Mouse (Mus musculus): ENCODE data around the gene Slit1. TPM values are rescaled to one million over a fixed set of nuclear protein-coding genes. Genes with fewer than 3 reads are reported as not detected.

The Slit1 gene
- total RNA-seq, 2 experiments from 2014 or later: 95.2 to 96.3 TPM

GRCm38 (mm10) chr19:41657446-41657845, 86.0 kb downstream of the Slit1 start:
- no peak for DNase-seq (ENCODE audit: low spot score in 2 of 2)

DNA sequence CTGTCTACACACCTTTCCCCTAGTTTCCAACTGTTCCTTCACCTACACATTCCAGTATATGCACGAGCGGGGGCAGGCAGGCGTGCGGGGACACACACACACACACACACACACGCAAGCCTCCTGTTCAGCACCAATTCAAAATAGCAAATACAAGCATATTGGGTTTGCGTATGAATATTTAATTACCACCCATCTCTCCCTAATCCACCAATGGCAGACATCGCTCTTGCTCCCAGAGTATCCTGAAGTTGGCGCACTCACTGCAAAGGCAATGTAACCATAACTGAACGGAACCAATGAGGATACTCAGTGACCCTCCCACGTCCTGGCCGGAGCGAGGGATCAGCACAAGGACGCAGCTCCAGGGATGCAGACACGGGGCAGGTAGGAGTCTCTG, 86.8 kb downstream of the Slit1 start:
- DNase-seq (ENCODE audit: low spot score in 2 of 2): no peak

GRCm38 (mm10) chr19:41655970-41656369, 87.5 kb downstream of the Slit1 start:
- peak; percentile 88 to 89 for DNase-seq (ENCODE audit: low spot score in 2 of 2)

DNA sequence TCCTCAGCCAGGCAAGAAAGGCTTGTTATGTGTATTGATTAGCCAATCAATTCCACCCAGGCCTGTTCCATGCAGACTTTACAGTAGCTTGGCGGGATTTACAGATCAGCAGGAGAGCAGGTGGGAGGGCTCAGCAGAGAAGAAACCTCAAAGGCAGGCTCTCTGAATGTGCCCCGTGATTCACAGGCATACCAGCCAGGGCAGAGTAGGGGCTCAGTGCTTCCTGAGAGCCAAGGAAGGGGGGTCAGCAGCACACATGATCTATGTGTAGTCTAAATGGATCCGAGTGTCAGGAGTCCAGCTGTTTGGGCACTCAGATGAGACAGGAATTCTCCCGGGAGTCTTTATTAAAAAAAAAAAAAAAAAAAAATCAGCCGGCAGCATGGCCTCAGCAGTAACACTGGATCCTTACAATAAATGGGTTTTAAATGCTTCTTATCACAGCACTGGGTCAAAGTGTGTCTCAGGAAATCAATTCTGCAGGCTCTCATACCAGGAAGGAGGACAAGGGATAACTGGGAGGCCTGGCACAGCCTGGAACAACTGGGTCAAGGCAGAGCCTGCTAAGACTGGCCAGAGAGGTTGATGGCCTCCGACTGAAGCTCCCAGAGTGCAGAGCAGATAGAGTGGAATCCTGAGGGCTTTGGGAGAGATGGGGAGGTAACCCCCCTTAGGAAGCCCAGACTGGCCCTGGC, 88.2 kb downstream of the Slit1 start:
- DNase-seq (ENCODE audit: low spot score in 2 of 2): no peak

DNA sequence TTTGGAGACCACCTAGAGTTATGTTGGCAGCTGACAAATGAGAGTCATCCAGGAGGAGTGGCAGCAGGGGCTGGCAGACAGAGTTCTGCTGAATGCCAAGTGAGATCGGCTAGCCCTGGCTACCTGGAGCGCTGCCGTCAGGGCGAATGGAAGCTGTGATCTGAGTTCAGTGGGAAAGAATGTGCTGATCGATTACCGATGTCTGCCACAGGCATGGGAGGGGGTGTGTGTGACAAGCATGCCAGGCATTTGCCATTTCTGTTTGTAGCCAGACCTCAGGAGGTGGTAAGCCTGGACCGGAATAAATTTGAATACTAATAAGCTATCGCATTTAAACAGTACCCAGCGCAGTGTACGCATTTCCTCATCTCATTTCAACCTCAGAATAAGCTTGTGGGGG, 91.5 kb downstream of the Slit1 start:
- DNase-seq (ENCODE audit: low spot score in 2 of 2): peak; percentile 52 to 59

- DNase-seq (ENCODE audit: low spot score in 2 of 2): no peak
These were observed 94.1 kb downstream of the Slit1 start for GRCm38 (mm10) chr19:41649394-41649793.

DNA sequence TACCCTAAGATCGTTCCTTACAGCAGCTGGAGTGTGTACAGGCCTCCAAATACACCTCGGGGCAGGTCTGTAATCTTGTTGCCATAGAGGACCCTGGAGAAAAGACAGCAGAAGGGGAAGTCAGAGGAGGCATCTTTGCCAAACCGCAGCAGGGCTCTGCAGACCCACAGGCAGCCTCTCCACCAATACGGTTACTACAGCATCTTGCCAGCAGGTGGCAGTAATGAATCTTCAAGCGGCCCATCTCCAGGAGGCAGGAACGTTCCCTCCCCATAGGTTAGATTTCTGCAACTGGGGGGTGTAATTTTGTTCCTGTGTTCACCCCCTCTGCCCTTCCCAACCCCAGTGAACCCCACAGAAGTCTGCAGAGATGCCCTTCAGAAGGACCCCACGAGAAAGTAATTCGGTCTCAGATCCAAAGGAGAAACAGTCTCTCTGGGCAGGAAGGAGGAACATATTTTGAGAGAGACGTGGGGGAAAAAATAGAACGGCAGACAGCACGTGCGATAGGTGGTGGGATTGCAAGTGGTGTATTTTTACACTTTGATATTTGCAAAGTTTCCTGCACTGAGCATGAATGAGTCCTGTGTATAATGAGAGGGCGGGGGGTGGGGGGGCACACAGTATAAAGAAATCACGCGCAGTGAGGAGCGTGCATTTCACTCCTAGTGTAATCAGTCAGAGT, 96.4 kb downstream of the Slit1 start:
- peak; percentile 85 to 86 for DNase-seq (ENCODE audit: low spot score in 2 of 2)

- DNase-seq (ENCODE audit: low spot score in 2 of 2): no peak
These were observed 100.5 kb downstream of the Slit1 start for GRCm38 (mm10) chr19:41643010-41643409.

DNA sequence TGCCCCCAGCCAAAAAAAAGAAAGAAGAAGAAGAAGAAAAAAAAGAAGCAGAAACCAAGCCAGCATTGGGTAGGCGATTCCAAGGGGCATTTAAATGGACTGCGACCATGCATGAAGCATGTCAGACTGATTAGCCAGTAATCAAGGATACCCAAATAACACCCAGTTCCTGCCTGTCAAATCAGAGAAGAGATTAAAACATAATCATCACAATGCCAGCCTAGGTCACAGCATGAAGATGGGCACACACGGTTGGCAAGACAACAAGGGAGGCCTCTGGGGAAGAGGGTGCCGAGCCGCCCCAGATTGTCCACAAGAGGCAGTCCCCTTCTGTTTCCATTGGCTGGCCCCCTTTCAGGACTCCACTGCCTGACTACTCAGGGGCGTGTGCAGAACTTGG, 108.5 kb downstream of the Slit1 start:
- DNase-seq (ENCODE audit: low spot score in 2 of 2): no peak

GRCm38 (mm10) chr19:41634099-41634498, 109.4 kb downstream of the Slit1 start:
- no peak for DNase-seq (ENCODE audit: low spot score in 2 of 2)

- DNase-seq (ENCODE audit: low spot score in 2 of 2): peak; percentile 70 to 73
These were observed 113.9 kb downstream of the Slit1 start for GRCm38 (mm10) chr19:41629532-41629931.

DNA sequence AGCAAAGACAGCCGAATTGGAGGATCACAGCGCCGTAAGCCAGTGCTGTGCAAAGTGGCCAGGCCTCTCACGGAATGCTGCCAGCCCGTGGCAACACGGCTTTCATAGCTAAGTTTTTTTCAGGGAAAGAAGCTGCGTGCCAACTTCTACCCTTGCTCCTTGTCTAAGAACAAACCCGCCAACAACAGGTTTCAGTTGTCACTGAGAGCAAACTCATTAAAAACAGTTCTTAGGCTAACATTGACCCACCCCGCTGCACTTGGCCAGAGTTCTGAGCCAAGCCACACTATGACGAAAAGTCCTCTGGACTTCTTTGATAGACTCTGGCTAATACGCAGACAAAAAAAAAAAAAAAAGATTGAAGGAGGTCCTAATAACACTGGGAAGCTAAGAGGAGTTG, 114.5 kb downstream of the Slit1 start:
- no peak for DNase-seq (ENCODE audit: low spot score in 2 of 2)

- no peak for DNase-seq (ENCODE audit: low spot score in 2 of 2)
These were observed 122.9 kb downstream of the Slit1 start for GRCm38 (mm10) chr19:41620366-41621092.

DNA sequence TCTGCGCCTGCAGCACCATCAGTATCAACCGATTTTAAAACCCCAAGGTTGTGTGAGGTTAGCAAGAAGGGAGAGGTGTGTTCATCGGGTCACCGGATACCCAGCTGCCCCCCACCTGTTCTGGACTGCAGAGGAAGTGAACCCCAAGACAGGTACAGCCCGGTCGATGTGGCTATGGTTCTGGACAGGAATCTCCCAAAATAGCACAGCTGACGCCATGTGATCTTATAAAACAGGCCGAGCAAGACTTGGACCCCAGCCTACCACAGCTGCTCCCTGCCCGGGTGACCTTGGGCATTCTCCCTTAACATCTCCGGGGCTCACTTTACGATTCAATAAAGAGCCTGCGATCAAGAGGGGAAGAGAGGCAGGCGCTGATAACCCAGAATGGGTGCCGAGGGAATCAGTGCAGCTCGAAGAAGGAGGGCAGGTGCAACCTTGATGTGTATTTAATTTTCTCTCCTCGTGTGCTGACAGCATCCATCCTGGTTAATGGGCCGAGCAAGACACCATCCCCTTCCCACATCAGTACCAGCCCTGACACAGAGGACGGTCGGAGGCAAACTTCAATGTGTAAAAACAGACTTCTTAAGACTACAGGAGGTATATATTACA, 124.6 kb downstream of the Slit1 start:
- no peak for DNase-seq (ENCODE audit: low spot score in 2 of 2)

DNA sequence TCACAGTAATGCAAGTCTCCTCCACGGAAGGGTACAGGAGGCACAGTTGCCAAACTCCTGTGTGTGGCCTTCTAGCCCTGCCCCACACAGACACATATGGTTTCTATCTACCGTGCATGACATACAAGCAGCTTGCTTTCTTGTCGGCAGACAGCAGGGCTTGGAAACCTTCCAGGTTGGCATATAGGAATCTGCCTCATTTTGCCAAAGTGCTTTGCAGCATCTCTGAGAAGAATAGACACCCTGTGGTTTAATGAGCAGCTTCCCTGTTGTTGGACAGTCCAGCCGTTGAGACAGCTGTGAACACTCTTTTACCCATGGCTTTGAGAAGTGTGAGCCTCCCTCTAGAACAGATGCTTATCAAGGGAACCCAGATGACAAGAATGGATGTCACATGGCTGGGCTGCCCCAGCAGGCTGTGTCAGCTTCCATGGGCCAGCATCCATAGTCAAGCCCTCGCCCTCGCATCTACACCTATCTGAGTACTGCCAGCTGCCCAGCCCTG, 125.3 kb downstream of the Slit1 start:
- no peak for DNase-seq (ENCODE audit: low spot score in 2 of 2)

GRCm38 (mm10) chr19:41617102-41617501, 126.4 kb downstream of the Slit1 start:
- DNase-seq (ENCODE audit: low spot score in 2 of 2): no peak

DNA sequence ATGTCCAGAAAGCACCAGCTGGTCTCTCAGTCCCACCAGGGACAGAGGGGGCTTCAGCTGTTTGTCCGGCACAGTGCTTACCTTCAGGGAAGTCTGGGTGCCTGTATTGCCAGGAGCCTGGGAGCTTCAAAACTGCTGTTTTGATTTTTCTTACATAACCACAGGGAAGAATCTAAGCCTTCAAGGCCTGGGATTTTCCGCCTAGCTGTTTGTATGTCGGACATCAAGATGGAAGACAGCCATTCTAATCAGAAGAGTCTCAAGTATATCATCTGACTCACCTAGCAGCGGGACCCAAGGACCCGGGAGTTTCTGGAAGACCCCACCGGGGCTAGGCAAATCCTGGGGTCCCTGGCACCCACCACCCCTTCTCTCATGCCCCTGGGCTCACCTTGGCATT, 127.2 kb downstream of the Slit1 start:
- no peak for DNase-seq (ENCODE audit: low spot score in 2 of 2)

DNA sequence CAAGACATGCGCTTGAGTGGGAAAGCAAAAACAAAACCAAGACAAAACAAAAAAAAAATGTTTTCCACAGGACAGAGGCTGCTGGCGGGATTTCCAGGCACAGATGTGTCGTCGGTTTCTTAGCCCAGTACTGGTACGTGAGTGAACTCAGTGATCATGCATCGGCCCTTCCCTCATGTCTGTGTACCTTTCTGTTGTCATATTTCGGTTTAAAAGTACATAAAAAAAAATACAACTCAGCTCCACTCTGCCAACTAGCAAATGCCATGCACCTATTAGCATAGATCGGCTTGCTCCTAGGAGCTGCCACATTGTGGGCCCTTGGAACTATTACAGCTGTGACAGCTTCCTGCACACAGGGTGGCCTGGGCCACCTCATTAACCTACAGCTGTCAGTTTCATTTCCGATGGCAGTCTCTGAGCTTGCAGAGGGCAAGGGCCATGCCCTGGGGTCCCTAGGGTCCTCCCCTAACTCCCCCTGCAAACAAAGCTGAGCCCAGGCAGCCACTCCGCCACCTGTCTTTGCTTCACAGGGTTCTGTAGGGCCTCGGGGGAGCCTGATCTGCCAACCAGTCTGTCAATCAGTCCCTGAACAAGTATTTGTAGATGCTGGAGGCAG, 127.8 kb downstream of the Slit1 start:
- no peak for DNase-seq (ENCODE audit: low spot score in 2 of 2)

GRCm38 (mm10) chr19:41613325-41614087, 130.0 kb downstream of the Slit1 start:
- DNase-seq (ENCODE audit: low spot score in 2 of 2): no peak

GRCm38 (mm10) chr19:41611683-41612082, 131.8 kb downstream of the Slit1 start:
- no peak for DNase-seq (ENCODE audit: low spot score in 2 of 2)
